Mouse (Mus musculus): ENCODE data around the gene Slc6a17.

Slc6a17 gene

GRCm38 (mm10) chr3:107466577-107466976, 51.2 kb downstream of the Slc6a17 start:
- peak; percentile 80 for DNase-seq (ENCODE audit: low read depth, low spot score)

GRCm38 (mm10) chr3:107462160-107462559, 55.7 kb downstream of the Slc6a17 start:
- peak; percentile 89 for DNase-seq (ENCODE audit: low read depth, low spot score)

- DNase-seq (ENCODE audit: low read depth, low spot score): peak; percentile 78
Measured at GRCm38 (mm10) chr3:107459773-107460431, 57.9 kb downstream of the Slc6a17 start.

GRCm38 (mm10) chr3:107459196-107459772, 58.5 kb downstream of the Slc6a17 start, which contains the start of gene Kcnc4:
Gene Kcnc4, minus strand, starts transcription at chr3:107459552.
- DNase-seq (ENCODE audit: low read depth, low spot score): no peak

- peak; percentile 57 for DNase-seq (ENCODE audit: low read depth, low spot score)
Measured at GRCm38 (mm10) chr3:107458528-107459195, 59.2 kb downstream of the Slc6a17 start.

GRCm38 (mm10) chr3:107458104-107458503, 59.7 kb downstream of the Slc6a17 start:
- DNase-seq (ENCODE audit: low read depth, low spot score): no peak

GRCm38 (mm10) chr3:107454280-107454679, 63.5 kb downstream of the Slc6a17 start:
- no peak for DNase-seq (ENCODE audit: low read depth, low spot score)

- peak; percentile 76 for DNase-seq (ENCODE audit: low read depth, low spot score)
Measured at GRCm38 (mm10) chr3:107446822-107447221, 71.0 kb downstream of the Slc6a17 start.

GRCm38 (mm10) chr3:107443866-107444265, 74.0 kb downstream of the Slc6a17 start:
- DNase-seq (ENCODE audit: low read depth, low spot score): peak; percentile 61

- DNase-seq (ENCODE audit: low read depth, low spot score): peak; percentile 92
Measured at GRCm38 (mm10) chr3:107442191-107442590, 75.6 kb downstream of the Slc6a17 start.

GRCm38 (mm10) chr3:107441306-107441705, 76.5 kb downstream of the Slc6a17 start:
- DNase-seq (ENCODE audit: low read depth, low spot score): peak; percentile 43

GRCm38 (mm10) chr3:107439280-107439679, 78.5 kb downstream of the Slc6a17 start:
- DNase-seq (ENCODE audit: low read depth, low spot score): no peak

- no peak for DNase-seq (ENCODE audit: low read depth, low spot score)
Measured at GRCm38 (mm10) chr3:107437666-107438065, 80.2 kb downstream of the Slc6a17 start.

- peak; percentile 52 for DNase-seq (ENCODE audit: low read depth, low spot score)
Measured at GRCm38 (mm10) chr3:107436434-107436833, 81.4 kb downstream of the Slc6a17 start.

GRCm38 (mm10) chr3:107433614-107434013, 84.2 kb downstream of the Slc6a17 start:
- DNase-seq (ENCODE audit: low read depth, low spot score): peak; percentile 47

- no peak for DNase-seq (ENCODE audit: low read depth, low spot score)
Measured at GRCm38 (mm10) chr3:107431268-107431667, 86.5 kb downstream of the Slc6a17 start.

- DNase-seq (ENCODE audit: low read depth, low spot score): peak; percentile 86
Measured at GRCm38 (mm10) chr3:107424258-107425041, 93.4 kb downstream of the Slc6a17 start.

- DNase-seq (ENCODE audit: low read depth, low spot score): no peak
Measured at GRCm38 (mm10) chr3:107420156-107420555, 97.7 kb downstream of the Slc6a17 start.
